Mouse (Mus musculus) hematopoietic stem cell, adult 5-6 weeks (primary cell): ENCODE measurements around the gene Oxt. TPM values are rescaled to one million over a fixed set of nuclear protein-coding genes. Genes with fewer than 3 reads are reported as not detected.

Source experiments
- ATAC-seq, 2 experiments: fragments of 125-278 bp in 1 of 2; replicated peaks in 1 of 2; 2 replicates each; pipeline ENCODE4 v1.8.0; 2016 to 2017; ENCODE audit warnings: inconsistent platforms in 2 of 2, mild to moderate bottlenecking in 2 of 2, moderate number of reproducible peaks in 2 of 2, low read depth in 1 of 2, moderate TSS enrichment in 1 of 2; ENCODE audit not compliant: low FRiP score in 2 of 2, poor library complexity in 2 of 2, severe bottlenecking in 2 of 2, insufficient read depth in 1 of 2, low TSS enrichment in 1 of 2
- total RNA-seq: library from RNA; stranded (forward); fragments of 172-1452, 232-1000 nt; gene quantifications from 2 replicates; pipeline ENCODE4 v1.2.3, GENCODE M21; 2017

The Oxt gene
- total RNA-seq, result not detected in 2 replicates

DNA sequence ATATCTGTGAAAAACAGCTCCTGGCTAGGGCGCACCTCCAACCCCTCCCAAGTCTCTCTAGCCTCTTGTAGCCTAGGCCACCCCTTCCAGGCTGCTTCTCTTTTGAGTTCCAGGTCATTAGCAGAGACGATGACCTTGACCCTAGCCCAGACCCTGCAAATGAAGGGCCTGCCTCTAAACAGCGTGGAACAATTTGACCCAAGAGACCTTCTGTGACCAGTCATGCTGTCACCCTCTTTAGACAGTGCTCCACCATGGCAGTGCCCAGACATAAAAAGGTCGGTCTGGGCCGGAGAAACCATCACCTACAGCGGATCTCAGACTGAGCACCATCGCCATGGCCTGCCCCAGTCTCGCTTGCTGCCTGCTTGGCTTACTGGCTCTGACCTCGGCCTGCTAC lies at the start of gene Oxt:
Gene Oxt, plus strand, starts transcription at position 301 of the 400 bp plus-strand sequence.
- no peak for ATAC-seq

DNA sequence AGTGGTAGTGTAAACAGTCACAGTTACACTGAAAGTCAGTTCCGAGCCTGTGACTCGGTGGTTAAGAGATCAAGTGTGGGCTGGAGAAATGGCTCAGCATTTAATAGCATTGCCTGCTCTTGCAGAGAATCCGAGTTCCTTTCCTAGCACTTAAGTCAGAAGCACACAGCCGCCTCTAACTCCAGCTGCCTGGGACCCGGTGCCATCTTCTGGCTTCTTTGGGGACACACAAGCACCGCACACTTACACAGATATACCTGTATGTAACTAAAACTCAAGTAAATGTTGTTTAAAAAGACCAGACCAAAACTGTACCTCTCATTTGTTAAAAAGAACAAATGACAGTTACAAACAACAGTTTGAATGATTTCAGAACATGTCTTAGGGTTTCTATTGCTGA lies 47.5 kb upstream of the Oxt start:
- no peak for ATAC-seq

DNA sequence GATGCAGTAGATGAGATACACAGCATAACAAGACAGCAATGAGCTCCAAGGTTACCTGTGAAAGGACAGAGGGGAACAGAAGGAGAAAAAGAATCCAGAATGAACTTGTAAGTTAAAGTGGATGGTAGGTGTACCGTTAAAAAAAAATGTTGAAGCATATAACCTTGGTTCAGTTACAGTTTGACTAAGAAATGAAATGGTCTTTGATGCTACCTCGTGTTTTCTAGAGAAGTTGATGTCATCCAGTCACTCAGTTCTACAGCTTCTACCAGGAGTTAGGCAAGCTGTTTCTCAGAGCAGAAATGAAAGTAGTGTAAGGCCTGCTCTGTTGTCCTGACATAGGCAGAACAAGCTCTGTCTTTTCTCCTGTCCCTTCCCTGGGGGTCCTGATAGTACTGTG lies 46.7 kb upstream of the Oxt start:
- no peak for ATAC-seq

DNA sequence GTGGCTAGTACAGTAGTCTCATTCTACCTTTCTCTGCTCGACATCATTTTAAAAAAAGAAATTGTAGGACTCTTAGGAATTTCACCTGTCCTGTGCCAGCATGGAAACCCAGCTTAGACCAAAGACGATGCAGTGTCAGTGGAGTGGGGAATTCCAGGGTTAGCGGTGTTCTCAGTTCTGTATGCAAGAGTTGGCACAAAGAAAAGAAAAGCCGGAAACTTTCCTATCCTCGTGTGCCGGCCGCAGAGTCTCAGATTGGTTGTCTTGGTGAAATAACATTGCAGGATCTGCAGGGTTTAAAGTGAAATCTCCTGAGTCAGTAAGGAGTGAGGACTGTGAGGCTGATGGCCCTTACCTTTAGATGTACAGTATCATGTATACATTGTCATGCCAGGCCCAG lies 46.0 kb upstream of the Oxt start:
- ATAC-seq, result no peak

DNA sequence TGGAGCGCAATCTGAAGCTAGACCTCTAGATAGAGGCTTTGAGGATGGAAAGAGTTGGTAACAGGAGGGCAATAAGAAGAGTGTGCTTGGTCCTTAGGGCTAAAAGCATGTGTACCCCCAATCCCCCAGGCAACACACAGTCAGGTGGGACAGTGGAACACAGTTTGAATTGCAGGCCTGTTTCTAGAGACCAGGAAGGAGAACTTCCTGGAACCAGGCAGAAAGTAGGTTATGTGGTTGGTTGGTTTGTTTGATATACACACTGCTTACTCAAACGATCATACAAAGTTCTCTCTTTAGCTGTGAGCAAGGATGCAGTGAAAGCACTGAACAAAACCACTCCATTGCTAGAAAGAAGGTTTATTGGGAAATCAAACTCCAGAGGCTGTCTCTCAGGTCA lies 43.8 kb upstream of the Oxt start:
- ATAC-seq, result no peak

DNA sequence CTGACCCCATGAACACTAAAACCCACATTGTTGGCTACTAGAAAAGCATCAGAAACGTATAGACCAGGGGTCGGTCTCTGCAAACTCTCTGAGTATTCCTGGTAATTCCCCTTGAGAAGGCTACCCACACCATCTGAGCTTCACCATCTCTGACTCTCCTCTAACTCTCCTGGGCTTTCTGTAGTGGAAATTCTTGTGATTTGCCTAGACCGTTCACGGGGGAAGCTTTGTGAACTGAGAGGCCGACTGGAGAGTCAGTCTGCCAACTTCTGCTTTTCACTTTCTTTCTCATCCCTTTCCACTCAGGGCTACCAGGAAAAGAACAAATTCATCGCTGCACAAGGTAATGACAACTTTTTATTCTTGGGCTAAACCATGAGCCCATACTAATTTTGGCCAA lies 41.0 kb upstream of the Oxt start:
- no peak for ATAC-seq

DNA sequence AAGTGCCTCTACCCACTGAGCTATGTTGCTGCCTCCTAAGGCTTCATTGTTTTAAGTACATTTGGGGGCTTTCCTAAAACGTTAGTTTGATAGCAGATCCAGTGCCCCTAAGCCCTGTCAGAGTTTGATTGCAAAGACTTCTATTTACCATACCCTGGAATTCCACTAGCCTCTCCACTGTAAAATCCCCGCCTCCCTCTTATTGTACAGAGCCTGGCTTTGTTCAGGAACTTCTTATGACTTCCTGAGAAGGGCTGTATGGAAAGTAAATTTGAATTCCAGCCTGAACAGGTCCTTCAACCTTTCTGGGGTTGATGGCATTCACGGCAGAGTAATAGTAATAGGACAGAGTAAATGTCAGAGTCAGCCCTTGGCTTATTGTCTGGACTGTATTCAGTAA lies 39.1 kb upstream of the Oxt start:
- no peak for ATAC-seq

DNA sequence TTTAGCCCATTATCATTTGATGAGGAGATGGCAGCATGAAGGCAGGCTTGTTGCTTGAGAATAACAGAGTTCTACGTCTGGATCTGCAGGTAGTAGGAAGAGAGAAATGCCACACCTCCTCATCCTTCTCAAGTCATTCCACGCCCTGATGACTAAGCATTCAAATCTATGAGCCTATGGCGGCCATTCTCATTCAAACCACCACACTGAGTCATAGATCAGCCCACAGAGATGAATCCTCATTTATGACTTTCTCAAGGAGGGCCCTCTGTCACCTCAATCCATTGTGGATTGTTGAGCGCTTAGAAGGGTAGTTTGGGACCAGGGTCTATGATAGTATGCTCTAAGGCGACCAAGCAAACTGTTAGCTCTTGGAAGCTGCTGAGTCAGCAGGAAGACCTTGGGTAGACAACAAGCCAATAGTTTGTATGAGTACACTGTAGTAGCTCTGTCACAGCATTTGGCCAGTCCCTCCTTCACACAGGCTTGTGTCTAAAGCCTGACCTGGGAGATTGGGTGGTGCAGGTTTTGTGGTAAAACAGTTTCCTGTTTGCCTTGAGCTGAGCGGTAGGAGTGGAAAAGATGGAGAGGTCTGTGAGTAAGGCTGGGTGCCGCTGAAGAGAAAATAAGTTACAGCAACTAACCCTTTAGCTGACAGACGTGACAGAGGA lies 37.0 kb upstream of the Oxt start:
- peak; percentile 33 to 57; a peak in 3 of 4 replicates for ATAC-seq

DNA sequence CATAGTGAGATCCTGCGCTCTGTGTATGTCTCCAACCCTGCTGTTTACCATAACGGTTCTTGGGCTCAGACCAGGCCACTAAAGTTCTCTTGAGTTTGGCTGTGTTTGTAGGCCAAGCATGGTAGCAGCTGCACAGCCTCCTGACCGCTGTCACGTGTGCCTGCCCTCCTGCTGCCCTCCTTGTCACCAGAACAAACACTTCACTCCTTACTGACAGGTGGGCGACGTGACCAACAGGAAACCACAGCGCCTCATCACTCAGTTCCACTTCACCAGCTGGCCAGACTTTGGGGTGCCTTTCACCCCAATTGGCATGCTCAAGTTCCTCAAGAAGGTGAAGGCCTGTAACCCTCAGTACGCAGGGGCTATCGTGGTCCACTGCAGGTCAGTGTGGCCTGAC lies 35.7 kb upstream of the Oxt start:
- peak; percentile 44 to 65 for ATAC-seq

DNA sequence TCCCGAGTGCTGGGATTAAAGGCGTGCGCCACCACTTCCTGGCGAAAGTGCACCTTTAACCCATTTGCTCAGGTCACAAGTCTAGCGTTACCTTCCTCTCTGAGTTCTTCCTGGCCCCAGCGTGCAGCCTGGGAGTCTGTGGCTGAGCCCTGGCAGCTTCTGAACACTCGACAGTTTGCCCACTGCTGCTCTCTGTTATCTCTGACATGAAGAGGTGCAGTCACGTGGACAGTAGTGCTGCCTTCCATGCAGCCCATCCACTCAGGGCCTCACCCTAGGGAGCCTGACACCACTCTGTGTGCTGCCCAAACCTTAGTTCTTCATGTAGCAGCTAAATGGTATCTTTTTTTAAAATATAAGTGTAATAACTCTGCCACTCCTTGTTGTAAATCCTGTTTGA lies 29.0 kb upstream of the Oxt start:
- ATAC-seq, result no peak

DNA sequence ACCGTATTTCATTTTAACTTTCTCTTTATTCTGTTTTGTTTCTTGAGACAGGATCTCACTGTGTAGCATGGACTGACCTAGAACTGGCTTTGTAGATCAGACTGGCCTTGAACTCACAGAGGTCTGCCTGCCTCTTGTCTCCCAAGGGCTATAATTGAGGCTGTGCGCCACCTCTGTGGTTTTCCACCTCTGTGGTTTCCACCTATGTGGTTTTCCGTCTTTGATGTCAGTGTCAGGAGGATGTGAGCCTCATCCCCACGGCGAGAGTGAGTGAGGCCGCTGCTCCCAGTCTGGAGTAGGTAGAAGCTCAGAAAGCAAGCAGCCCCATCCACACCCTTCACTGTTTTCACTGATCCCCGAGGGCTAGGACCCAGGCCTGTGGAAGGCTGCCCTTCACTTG lies 21.1 kb upstream of the Oxt start:
- ATAC-seq, result no peak

DNA sequence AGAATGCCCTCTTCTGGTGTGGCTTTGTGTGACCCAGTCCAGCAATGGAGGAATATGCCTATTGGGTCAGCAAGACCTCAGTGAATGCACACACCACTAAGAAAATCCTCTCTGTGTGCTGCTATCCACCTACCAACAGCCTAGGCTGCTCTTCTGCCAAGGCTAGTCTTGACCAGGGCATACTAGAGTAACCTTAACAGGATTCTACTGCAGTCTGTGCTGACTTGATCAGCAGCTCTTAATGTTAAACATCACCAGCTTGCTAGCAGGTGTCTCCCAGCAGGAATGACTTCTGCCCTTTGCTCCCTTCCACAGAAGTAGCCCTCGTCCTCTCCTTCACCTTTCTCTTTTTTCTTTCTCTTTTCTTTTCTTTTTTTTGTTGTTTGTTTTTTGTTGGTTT lies 19.7 kb upstream of the Oxt start:
- no peak for ATAC-seq

DNA sequence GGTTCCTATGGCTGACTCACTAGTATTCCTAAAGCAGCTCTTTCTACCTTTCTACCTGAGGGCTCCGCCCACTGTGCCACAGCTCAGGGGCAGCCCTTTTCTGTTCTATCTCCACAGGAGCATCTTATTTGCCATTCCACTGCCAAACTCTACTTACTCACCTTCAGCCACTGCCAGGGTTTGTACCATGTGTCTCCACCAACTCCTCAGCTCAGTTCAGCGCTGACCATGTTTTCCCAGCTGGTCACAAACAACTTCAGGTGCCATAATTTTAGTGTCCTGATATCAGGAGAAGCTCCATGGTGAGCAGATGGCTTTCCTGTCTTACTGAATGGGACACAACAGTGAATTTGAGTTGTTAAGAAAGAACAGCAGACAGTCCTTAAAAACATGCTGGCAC lies 18.5 kb upstream of the Oxt start:
- ATAC-seq, result 0 out of 4 replicates have a peak, but pooled peaks of 1 of the 2 experiments have one; percentile 25

DNA sequence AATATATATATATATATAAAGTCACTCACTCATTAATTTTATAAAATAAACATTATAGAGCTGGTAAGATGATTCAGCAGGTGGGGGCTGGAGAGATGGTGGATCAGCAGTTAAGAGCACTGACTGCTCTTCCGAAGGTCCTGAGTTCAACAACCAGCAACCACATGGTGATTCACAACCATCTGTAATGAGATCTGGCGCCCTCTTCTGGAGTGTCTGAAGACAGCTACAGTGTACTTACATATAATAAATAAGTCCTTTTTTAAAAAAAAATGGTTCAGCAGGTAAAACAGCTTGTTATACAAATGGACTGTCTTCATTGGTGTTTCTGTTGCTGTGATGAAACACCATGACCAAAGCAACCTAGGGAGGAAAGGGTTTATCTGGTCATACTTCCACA lies 18.0 kb upstream of the Oxt start:
- ATAC-seq, result no peak

DNA sequence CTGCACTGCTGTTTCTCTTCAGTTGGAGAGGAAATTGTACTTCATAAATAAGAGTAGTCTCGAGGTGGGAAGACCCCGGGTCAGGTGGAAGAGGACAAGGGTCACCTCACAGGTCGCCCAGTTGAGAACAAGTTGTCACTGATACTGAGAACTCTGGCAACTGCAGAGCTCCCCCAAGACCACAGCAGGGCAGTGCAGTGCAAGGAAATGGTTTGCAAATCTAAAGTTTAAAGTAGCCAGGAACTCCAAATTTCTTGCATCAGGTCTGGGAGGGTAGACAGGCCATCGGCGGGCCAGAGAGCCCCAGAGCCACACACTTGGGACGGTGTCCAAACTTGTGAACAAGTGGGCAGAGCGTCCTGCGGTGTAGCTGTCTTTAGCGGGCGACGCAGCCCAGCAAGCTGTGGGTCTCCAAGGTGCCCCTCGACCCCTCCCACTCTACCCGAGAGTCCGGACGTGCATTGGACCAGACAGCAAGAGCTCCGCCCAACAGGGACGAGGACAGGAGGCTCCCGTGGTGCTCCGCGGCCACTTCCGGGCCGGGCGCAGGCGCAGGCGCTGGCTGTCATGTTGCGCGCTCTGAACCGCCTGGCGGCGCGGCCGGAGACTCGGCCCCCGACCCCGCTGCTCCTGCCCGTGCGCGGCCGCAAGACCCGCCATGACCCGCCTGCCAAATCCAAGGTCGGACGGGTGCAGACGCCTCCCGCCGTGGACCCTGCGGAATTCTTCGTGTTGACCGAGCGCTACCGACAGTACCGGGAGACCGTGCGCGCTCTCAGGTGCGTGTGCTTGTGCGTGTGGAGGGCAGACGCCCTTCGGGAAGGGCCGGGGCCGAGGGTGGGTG lies 12.5 kb upstream of the Oxt start, which contains the start of gene Mrps26:
Gene Mrps26, plus strand, starts transcription at position 531 of the 844 bp plus-strand sequence.
- ATAC-seq, result peak; percentile 97 to 98

DNA sequence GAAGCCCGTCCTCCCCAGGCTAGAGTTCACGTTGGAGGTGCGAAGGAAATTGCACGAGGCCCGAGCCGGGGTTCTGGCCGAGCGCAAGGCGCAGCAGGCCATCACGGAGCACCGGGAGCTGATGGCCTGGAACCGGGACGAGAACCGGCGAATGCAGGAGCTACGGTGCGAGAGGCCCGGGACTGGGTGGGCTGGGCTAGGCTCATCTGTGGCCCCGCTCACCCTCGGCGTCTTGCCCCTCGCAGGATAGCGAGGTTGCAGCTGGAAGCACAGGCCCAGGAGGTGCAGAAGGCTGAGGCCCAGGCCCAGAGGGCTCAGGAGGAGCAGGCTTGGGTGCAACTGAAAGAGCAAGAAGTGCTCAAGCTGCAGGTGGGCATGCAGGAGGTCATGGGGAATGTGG lies 11.9 kb upstream of the Oxt start:
- ATAC-seq, result peak in 1 of 2 experiments; percentile 2; a peak in 1 of 4 replicates

DNA sequence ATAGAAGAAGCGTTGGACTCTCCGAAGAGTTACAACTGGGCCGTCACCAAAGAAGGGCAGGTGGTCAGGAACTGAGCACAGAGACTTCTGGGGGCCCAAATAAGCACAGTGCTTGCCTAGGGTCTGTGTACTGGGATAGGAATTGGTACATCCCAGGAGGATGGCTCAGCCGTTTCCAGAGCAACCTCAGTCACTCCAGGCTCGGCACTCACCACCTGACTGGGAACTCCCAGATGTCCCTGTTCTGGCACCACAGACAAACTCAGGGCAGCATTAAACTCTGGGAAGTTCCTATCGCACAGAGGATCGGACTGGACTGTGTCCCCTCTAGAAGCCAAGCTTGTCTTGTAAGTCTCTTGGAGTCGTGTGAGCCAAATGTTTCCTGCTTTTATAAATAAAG lies 11.0 kb upstream of the Oxt start:
- no peak for ATAC-seq

DNA sequence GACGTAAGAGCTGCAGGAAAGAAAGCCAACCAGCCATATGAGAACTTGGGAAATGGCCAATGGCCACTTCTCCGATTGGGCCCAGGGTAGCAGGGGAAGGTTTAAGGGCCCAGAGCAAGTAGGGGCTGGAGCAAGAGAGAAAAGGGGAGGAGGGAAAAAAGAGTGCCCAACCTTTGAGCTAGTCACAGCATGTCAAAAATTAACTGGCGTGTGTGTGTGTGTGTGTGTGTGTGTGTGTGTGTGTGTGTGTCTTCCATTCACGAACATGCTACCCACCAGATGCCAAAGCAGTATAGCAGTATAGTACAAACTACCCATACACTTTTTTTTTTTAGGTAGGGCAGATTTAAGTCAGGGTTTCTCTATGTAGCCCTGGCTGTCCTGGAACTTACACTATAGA lies 7.1 kb upstream of the Oxt start:
- no peak for ATAC-seq

DNA sequence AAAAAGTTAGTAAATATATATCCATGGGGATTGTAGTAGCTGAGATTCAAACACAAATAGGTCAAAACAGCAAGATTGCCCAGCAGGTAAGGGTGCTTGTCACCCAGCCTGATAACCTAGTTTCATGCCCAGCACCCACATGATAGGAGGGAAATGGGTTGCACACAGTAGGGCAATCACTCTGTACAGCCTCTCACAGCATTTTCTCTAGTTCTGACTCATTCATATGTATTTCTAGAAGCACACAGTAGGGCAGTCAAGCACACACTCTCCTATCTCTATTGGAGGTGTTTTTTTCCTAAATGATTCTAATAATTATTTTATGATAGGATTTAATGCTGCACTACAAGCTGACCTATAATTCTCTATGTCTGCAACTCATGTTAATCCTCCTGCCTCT lies 6.0 kb upstream of the Oxt start:
- ATAC-seq, result no peak
